Mouse (Mus musculus) frontal cortex, adult 2 months (tissue): ENCODE data around the gene Pacsin2. TPM values are rescaled to one million over a fixed set of nuclear protein-coding genes. Genes with fewer than 3 reads are reported as not detected.

ENCODE experiments used
- DNase-seq, 2 experiments: peaks; one replicate each; pipeline ENCODE4 v3.0.0; 2022; ENCODE audit warnings: low spot score in 1 of 2; ENCODE audit errors: extremely low spot score in 1 of 2
- polyA plus RNA-seq: library from polyadenylated mRNA; depleted of rRNA; stranded (reverse); fragments of >200 nt; gene quantifications from 2 replicates; pipeline ENCODE4 v1.2.3, GENCODE M21; 2012

Gene Pacsin2
- polyA plus RNA-seq, 1 experiment: 243 TPM

DNA sequence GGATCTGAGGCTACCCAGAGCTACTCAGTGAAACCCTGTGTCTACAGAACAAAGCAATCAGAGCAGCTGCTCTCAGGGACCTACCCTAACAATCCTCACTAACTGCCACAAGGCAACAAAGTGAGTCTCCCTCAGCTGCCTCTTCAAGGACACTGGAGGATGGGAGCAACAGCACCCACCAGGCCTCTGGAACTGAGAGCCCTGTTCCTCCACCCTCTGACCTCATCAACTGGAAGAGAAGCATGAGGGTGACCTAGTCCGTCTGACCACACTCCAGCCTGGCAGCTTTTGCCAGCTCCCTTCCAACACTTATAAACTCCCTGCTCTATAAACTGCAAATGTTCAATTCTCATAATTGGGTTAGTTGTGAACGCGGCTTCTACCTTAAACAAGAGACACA is 10.5 kb downstream of the Pacsin2 start:
- no peak for DNase-seq

DNA sequence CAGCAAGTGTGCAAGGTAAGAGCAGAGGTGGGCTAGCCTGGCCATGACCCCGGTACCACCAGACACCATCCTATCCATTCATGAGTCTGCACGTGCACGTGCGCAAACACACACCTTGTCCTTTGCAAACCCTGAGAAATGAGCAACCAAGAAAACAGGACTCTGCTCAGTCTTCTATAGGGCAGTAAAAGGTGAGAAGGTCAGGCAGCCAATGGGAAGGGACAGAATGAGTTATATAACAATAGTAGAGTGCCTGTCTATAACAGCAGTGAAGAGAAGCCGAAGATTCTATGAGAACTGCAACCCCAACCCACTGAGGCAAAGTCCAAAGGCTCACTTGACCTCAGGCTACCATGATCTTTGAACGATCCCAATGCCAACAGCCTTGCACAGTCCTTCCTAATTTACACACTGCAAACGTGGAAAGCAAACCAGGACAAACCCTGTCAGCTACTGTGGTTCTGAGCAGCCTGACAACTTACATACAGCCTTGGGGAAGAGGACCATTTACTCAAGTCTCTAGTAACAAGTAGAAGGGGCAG is 12.1 kb downstream of the Pacsin2 start:
- DNase-seq: no peak

DNA sequence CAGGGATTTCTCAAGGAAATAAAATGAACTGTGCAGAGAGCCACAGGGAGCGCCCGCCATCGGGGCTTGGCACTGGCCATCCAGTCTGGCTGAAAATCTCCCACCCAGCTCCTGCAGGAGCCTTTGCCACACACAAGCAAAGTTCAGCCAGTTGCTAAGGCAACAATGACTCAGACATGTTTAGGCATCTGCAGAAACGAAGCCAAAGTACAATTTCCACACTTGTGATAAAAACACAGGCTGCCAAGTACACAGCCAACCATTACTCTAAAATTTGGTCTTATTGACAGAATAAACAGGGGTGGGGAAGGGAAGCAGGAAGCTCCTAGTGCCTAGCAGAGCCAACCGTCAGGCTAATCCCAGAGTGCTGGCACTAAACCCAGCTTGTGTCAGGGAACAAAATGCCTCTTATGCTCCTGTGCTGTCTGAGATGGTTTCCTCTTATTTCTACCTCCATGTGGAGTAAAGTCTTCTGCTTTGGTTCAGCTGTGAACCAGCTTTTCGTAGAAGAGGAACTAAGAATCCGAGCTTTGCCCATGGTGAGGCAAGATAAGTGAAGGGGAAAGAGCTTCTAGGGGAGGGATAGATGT is 12.7 kb downstream of the Pacsin2 start:
- DNase-seq: peak in 1 of 2 experiments; percentile 47

DNA sequence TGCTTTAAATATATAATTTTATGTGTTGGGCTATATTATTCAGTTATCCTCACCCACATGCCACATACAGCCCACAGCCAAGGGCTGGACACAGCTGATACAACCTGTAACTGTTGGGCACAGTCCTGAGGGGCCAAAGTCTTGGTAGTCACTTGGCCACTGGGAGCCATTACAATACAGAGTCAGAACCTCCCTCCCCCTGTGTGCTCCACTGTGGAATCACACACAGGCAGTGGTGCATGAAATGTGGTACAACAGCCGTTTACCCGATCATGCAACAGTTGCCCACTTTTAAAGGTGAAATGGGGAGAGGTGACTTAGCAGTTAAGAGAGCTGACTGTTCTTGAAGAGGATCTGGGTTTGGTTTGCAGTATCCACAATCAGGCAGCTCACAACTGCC is 14.4 kb downstream of the Pacsin2 start:
- DNase-seq: no peak

DNA sequence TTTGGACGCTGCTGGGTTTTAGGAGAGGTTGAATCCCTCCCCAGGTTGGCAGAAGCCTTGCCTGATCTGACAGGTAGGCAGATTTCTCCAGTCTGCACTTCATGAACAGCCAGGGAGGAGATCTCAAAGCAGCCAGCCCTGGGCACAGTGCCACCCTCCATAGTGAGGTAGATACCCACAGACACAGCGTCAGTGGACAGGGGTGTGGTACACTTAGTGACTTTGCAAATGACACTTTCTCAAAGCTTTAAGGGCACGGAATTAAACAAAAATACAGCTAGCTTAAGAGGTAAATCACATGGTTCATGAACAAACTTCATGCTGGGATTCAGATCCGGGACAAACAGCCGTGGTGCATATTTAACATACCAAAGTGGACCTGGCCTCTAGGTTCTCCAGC is 15.8 kb downstream of the Pacsin2 start:
- no peak for DNase-seq

DNA sequence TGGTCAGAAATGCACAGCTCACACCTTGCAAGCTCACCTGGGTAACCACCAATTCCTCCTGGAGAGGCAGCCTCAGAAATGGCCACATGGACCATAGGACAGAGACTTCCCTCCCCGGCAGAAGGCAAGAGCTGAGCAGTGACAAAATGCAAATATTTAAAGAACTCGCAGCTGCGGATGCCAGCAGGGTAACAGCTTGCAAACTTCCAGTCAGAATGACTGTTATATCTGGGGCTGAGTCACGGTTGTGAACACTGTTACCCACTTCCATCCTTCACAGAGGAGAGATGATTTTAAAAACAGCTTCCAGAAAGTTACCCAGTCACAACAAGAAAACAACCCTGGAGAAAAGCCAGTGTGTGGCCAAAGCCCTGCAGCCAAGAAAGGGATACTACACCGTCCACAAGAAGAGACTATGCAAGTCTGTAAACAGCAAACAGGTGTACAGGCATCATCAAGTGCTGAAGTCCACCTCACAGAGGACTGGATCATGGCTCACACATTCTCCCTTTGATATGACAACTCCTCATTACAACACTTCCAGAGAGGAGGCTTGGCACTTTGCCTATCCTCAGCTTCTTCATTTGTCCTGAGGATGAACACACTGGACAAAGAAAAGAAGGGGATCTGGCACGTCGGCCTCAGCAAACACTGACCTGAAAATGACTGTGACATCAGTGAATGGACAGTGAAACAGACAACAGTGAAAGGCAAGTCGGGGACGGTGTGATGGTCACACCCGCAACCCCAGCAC is 16.4 kb downstream of the Pacsin2 start:
- DNase-seq: peak; percentile 68 to 85

DNA sequence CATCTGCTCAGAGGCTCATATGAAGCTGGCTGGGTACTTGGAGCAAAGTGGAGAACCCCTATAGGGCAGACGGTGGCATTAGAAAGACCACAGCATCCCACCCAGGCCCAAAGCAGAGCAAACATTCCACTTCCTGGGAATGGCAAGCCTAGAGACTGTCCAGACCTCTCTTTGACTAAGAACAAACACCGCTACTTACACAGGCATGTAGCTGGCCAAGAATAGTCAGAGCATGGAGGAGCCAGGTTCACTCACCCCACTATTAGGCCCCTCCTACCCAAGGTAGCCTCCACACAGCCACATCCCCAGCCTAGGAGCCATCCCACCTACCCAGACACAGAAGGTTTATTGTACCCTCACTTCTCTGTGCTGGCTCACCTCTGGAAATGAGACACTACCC is 18.5 kb downstream of the Pacsin2 start:
- DNase-seq: no peak

DNA sequence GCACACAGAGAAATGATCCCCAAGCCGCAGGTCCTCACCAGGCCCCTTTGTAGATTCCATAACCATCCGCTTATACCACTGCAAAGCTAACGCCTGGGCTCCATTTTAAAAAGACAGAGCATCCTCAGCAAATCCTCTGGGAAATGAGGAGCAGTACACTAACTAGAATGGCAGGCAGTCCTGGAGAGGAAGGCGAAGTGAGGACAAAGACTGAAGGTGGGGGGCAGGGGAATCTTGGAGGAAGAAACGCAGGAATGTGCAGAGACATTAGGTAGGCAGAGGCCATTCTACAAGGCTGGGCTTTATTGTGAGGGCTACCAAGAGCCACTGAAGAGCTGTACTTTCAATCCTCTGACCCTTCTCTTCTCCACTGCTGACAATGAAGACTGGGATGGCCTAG is 19.0 kb downstream of the Pacsin2 start:
- no peak for DNase-seq

DNA sequence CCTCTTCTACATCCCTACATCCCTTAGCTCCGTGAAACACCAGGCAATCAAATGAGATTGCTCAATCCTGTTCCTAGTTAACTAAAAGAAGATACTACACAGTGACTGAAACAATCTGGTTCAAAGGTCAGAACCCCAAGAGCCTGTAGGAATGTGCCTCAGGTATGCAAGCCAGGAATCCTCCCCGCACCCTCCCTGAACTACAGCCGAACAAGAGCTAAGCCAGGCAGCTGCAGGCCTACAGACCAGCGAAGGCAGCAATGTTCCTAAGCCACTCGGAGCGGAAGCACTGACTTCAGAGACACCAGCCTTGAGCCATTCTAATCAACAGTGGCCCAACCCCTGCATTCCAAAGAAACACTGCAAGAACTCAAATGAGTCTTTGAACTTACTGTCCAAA is 20.0 kb downstream of the Pacsin2 start:
- DNase-seq: no peak

DNA sequence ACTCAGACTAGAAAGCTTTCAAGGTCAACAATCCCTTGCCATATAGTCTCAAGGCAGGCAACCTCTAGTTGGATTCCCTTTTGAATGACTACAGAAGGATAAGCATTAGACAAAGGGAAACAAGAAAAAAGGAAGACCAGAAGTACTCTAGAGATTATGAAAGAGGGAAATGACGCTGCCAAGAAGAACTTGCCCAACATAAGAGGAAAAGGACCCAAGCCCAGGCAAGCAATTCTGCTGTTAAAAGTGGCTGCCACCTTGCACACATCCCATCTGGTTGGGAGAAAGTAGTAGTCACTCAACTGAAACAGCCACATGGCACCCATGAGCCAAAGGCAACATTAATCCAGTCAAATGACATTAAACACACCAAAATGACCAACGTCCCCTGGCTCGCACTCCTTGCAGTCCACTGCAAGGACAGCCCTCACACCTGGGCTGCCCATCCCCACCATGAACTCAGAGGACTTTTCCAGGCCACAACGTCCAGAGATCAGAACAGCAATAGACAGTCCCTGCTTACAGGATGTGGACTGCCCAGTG is 21.8 kb downstream of the Pacsin2 start:
- no peak for DNase-seq

DNA sequence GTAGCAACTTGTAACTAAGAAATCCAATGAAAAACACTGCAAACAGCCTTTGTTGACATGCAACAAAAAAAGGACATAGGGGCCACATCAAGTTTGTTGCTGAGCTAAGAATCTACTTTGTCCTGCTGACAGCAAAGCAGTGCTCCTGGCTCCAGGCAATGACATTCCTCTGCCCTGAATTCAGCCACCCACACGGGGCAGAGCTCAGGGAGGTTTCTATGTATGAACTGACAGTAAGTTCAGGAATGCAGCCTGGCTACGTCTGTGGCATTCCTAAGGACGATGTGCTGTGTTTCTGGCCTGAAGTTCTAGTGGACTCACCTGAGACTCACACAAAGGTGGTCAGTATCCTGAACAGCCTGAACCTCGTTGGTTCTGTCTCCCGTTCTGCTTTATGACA is 23.7 kb downstream of the Pacsin2 start:
- DNase-seq: no peak

DNA sequence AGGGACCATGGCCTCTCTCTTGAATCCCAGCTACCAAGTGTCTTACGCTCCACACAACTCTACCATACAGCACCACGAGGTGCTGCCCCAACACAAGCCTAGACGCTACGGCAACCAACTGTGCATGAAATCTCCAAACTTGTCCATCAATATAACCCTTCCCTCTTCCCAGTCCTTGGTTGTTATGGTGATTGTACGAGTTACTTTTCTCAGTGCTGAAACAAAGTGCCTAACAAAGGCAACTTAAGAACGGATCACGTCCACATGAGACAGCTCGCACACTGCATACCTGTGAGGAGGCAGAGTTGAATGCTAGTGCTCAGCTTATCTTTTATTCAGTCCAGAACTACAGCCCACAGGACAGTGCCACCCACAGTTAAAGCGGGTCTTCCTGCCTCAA is 27.9 kb downstream of the Pacsin2 start:
- no peak for DNase-seq

DNA sequence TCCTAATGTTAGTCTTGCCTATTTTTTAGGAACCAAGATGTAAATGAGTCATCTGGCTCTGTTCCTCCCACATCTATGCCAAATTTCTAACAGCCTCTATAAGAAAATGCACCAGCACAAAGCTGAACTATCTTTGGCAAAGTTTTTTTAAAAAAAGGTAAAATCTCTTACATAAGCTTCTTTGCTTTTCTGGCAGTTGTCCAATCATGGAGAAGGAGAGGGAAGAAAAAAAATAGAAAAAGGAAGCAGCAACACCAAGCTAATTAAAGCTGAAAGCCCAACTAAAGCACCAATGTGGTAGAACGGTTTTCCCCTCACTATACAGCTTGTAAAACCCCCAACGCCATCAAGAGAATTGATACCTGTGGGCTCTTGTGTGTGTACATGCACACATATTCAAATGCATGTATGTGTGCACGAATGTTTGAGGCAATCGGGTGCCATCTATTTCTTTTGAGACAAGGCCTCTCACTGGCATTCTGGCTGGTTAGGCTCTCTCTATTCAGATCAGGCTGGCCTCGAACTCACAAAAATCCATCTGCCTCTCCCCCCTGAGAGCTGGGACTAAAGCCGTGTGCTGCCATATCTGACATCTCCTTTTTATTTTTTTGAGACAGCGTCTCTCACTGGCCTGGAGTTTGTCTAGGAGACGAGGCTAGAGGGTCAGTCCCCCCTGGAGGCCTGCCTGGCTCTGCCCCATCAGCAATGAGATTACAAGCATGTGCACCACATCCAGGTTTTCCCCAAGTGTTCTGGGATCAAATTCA is 28.9 kb downstream of the Pacsin2 start:
- peak; percentile 65 to 90 for DNase-seq

DNA sequence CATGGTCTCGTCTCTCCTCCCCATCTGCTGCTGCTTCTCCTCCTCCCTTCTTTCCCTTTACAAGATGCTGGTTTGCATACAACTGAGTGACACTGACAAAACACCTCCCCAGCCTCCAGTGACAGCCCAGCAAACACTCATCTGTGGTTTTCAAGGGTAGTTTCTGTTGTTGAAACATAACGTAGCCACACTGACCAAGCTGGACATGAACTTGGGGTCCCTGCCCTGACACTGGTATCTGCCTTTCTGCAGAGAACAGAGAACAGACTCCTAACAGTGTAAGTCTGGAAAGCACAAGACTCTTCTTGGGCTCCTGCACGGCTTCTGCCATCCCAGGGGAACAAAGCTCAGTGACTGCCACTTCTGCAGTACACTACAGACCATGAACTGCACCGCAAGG is 29.7 kb downstream of the Pacsin2 start:
- no peak for DNase-seq

DNA sequence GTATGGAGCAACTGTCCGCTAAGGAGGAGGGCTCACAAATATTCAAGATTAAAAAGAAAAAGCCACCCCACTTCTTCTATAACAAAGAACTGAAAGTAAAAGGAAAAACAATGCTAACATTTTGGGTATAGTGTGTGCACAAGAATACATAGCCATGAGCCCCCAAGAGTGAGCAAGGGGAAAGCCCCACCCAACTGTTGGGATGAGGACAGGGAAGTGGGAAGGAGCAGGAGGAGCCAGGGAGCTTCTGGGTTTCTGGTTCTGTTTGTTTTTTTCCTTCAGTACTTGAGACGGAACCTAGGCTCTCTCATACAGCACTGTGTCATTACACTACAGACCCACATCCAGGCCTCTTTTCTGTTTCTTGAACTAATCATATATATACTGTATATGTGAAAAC is 31.1 kb downstream of the Pacsin2 start:
- DNase-seq: no peak

DNA sequence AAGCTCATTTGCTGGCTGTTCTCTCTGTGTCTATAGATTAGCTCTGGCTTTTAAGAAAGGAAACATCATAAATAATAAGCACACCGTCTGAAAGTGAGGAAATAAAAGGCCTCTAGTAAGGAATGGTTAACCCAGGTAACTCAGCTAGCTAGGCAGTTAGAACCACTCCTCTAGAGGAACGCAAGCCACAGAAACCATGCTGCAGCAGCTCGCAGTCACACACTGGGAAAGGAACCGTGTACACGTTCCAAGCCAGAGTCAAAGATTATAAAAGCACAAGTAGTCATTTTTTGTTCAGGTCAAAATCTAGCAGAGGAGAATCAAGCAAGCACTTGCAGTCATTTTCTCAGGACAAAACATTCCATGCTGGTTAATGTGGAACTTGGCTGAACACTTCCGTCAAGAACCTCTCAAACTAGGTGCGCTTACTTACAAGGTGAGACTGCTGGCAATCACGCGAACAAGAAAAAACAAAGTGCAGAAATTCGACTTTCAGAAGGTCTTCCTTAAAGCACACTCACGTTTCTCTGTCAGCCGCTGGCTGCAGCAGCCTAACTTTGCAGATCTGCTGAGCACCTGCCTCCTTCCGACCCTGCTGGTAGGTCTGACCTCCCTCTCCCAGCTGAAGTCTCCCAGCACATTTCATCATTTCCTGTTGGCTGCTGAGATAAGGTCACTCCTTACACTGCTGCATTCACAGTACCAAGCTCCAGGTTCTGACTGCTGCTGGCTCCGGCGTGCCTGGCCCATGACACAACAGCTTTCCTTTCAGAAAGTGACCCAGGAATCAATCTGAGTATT is 32.0 kb downstream of the Pacsin2 start:
- DNase-seq: no peak

DNA sequence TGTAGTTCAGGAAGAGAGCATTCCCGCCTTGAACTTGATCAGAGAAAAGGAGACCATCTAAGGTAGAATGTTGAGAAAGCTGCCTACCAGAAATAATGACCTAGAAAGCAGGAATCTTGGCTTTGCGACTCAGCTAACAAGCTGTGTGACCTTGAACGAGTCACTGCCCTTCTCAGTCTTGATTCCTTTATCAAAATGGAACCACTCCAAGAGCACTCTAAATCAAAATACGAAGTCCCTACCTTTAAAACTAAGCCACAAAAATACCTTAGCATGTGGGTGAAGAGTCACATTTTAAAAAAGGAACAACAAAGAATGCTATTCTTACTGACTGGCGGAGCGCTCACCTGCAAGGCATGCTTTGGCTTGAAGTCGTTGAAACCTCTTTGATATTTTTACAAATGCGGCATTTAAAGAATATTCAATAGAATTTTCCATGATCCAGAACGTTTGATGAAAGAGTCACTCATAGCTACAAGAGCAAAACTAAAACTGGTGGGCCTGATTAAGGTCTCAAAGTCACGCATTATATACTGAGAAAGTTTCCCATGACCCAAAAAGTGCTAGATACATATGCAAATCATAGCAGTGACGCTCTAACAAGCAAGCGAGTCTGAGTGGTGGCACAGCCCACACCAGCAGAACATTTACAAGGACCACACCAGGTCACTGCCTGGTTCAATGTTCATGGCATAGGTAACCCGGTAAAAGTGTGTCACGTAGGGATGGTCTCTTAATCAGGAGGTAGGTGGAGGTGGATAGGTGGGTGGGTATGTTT is 33.2 kb downstream of the Pacsin2 start:
- no peak for DNase-seq

DNA sequence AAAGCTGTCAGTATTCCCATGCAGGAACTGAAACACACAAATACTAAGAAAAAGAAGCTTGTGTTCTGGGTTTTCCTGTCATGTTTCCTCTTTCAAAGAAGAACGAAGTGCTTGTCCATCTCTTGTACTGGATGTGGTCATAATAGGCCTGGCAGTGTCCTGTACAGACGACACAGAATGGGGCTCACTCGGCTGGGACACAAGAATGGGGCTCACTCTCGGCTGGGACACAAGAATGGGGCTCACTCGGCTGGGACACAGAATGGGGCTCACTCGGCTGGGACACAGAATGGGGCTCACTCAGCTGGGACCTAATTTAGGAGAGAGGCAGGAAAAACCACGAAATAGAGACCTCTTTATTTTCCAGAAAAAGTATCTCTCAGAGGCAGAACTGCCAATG is 34.0 kb downstream of the Pacsin2 start:
- DNase-seq: no peak

DNA sequence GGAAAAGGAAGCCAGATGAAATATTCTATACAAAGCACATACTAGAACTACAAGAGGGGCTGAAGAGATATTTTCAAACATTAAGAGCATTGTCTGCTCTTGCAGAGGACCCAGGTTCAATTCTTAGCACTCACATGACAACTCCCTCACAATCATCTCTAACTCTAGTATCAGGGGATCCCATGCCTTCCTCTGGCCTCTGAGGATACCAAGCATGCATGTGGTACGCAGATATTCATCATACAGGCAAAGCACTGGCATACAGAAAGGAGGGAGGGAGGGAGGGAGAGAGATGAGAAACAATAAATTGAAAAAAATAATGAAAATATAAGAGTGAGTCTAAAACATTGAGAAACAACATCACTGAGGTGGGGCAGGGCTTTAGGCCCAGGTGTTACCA is 35.8 kb downstream of the Pacsin2 start:
- no peak for DNase-seq
